Mouse (Mus musculus): ENCODE data around the gene Wdfy1. TPM values are rescaled to one million over a fixed set of nuclear protein-coding genes. Genes with fewer than 3 reads are reported as not detected.
A peak's percentile ranks its signal among the peaks of the same experiment; 100 is the strongest.

Gene Wdfy1
- polyA plus RNA-seq, 1 experiment from 2014 or later, result 112 TPM

GRCm38 (mm10) chr1:79703520-79703919 is 72.4 kb downstream of the Wdfy1 start:
- H3K4me2 ChIP-seq, result no peak overlapping the region
- H3K4me1 ChIP-seq (replicated peaks), result no peaks in the 10 kb centered on the region
- WGBS, result 88% methylated on average over 8 of the region's 8 CpGs

GRCm38 (mm10) chr1:79698506-79698905 is 77.4 kb downstream of the Wdfy1 start:
- no peak for ATAC-seq (ENCODE audit: low FRiP score)
- H3K9ac ChIP-seq, result no peak overlapping the region

More at GRCm38 (mm10) chr1:79703520-79703919, 72.4 kb downstream of the Wdfy1 start:
- no peak for ATAC-seq (ENCODE audit: low FRiP score)
- peaks cover 57% of the 10 kb centered on the region for H3K36me3 ChIP-seq
- H3K9me3 ChIP-seq, result no peaks in the 10 kb centered on the region
- H3K9ac ChIP-seq, result no peak overlapping the region
- no peak overlapping the region for H3K4me3 ChIP-seq
- H3K27me3 ChIP-seq, result no peaks in the 10 kb centered on the region
- H3K27ac ChIP-seq, result no peak overlapping the region

GRCm38 (mm10) chr1:79697382-79697781 is 78.6 kb downstream of the Wdfy1 start:
- no peak overlapping the region for H3K4me3 ChIP-seq
- H3K4me1 ChIP-seq (replicated peaks), result peaks cover 12% of the 10 kb centered on the region
- WGBS, result 23% methylated on average over 9 of the region's 9 CpGs
- H3K9me3 ChIP-seq, result no peaks in the 10 kb centered on the region
- H3K27ac ChIP-seq, result peak overlapping the region; percentile 12; the same call in 1 of the 2 replicates
- ATAC-seq (ENCODE audit: low FRiP score), result peak; percentile 80
- H3K4me2 ChIP-seq, result no peak overlapping the region
- H3K36me3 ChIP-seq, result peaks cover 16% of the 10 kb centered on the region
- no peak overlapping the region for H3K9ac ChIP-seq
- H3K27me3 ChIP-seq, result 0 out of 2 replicates have a peak, but pooled peaks cover 5% of the 10 kb centered on the region

More at GRCm38 (mm10) chr1:79698506-79698905, 77.4 kb downstream of the Wdfy1 start:
- peaks cover 12% of the 10 kb centered on the region for H3K4me1 ChIP-seq (replicated peaks)
- H3K36me3 ChIP-seq, result peaks cover 20% of the 10 kb centered on the region
- no peak overlapping the region for H3K4me2 ChIP-seq
- H3K9me3 ChIP-seq, result no peaks in the 10 kb centered on the region
- 0 out of 2 replicates have a peak, but pooled peaks cover 5% of the 10 kb centered on the region for H3K27me3 ChIP-seq
- H3K27ac ChIP-seq, result no peak overlapping the region
- no peak overlapping the region for H3K4me3 ChIP-seq
- 88% methylated on average over 2 of the region's 2 CpGs for WGBS

GRCm38 (mm10) chr1:79696933-79697332 is 79.0 kb downstream of the Wdfy1 start:
- Histone ChIP-seq H3K27ac (no peak overlapping the region), H3K27me3 (0 out of 2 replicates have a peak, but pooled peaks cover 5% of the 10 kb centered on the region), H3K4me3 (no peak overlapping the region), H3K4me2 (no peak overlapping the region), H3K9ac (no peak overlapping the region), H3K9me3 (no peaks in the 10 kb centered on the region), H3K4me1 (replicated peaks) (peaks cover 12% of the 10 kb centered on the region), H3K36me3 (peaks cover 16% of the 10 kb centered on the region)
- WGBS, result 58% methylated on average over 5 of the region's 5 CpGs
- peak; percentile 57 for ATAC-seq (ENCODE audit: low FRiP score)

GRCm38 (mm10) chr1:79692482-79692881 is 83.5 kb downstream of the Wdfy1 start:
- no peak overlapping the region for H3K4me3 ChIP-seq
- H3K9ac ChIP-seq, result no peak overlapping the region
- no peak for ATAC-seq (ENCODE audit: low FRiP score)
- no peak overlapping the region for H3K4me2 ChIP-seq
- 84% methylated on average over 3 of the region's 3 CpGs for WGBS
- H3K9me3 ChIP-seq, result no peaks in the 10 kb centered on the region
- no peak overlapping the region for H3K27ac ChIP-seq
- no peaks in the 10 kb centered on the region for H3K36me3 ChIP-seq
- H3K27me3 ChIP-seq, result 0 out of 2 replicates have a peak, but pooled peaks cover 5% of the 10 kb centered on the region
- H3K4me1 ChIP-seq (replicated peaks), result peaks cover 5% of the 10 kb centered on the region

GRCm38 (mm10) chr1:79687254-79687653 is 88.7 kb downstream of the Wdfy1 start:
- Histone ChIP-seq H3K4me1 (replicated peaks) (no peaks in the 10 kb centered on the region), H3K36me3 (no peaks in the 10 kb centered on the region), H3K4me2 (no peak overlapping the region), H3K9me3 (no peaks in the 10 kb centered on the region), H3K27me3 (no peaks in the 10 kb centered on the region), H3K9ac (no peak overlapping the region), H3K4me3 (no peak overlapping the region), H3K27ac (no peak overlapping the region)
- no peak for ATAC-seq (ENCODE audit: low FRiP score)
- 76% methylated on average over 1 of the region's 1 CpGs for WGBS

GRCm38 (mm10) chr1:79684027-79684426 is 91.9 kb downstream of the Wdfy1 start:
- Histone ChIP-seq H3K4me2 (no peak overlapping the region), H3K27me3 (no peaks in the 10 kb centered on the region), H3K27ac (no peak overlapping the region), H3K9ac (no peak overlapping the region), H3K4me1 (replicated peaks) (no peaks in the 10 kb centered on the region), H3K36me3 (no peaks in the 10 kb centered on the region), H3K4me3 (no peak overlapping the region), H3K9me3 (no peaks in the 10 kb centered on the region)
- ATAC-seq (ENCODE audit: low FRiP score), result no peak

- H3K9ac ChIP-seq, result no peak overlapping the region
- no peak overlapping the region for H3K4me2 ChIP-seq
- WGBS, result 16% methylated on average over 5 of the region's 5 CpGs
- no peak overlapping the region for H3K27ac ChIP-seq
- H3K9me3 ChIP-seq, result no peaks in the 10 kb centered on the region
- no peak overlapping the region for H3K4me3 ChIP-seq
- ATAC-seq (ENCODE audit: low FRiP score), result no peak
- no peaks in the 10 kb centered on the region for H3K4me1 ChIP-seq (replicated peaks)
- H3K36me3 ChIP-seq, result no peaks in the 10 kb centered on the region
- H3K27me3 ChIP-seq, result no peaks in the 10 kb centered on the region
These were observed 93.0 kb downstream of the Wdfy1 start for GRCm38 (mm10) chr1:79682936-79683335.

GRCm38 (mm10) chr1:79680777-79681176 is 95.2 kb downstream of the Wdfy1 start:
- no peak overlapping the region for H3K4me2 ChIP-seq
- no peak for ATAC-seq (ENCODE audit: low FRiP score)
- H3K4me3 ChIP-seq, result no peak overlapping the region
- no peak overlapping the region for H3K27ac ChIP-seq
- no peak overlapping the region for H3K9ac ChIP-seq
- no peaks in the 10 kb centered on the region for H3K36me3 ChIP-seq
- no peaks in the 10 kb centered on the region for H3K27me3 ChIP-seq
- no peaks in the 10 kb centered on the region for H3K4me1 ChIP-seq (replicated peaks)
- no peaks in the 10 kb centered on the region for H3K9me3 ChIP-seq
- 91% methylated on average over 3 of the region's 3 CpGs for WGBS

- no peaks in the 10 kb centered on the region for H3K9me3 ChIP-seq
- H3K27me3 ChIP-seq, result peaks cover 13% of the 10 kb centered on the region
- H3K4me2 ChIP-seq, result no peak overlapping the region
- 67% methylated on average over 8 of the region's 8 CpGs for WGBS
- no peak for ATAC-seq (ENCODE audit: low FRiP score)
- H3K27ac ChIP-seq, result no peak overlapping the region
- H3K4me3 ChIP-seq, result no peak overlapping the region
- no peaks in the 10 kb centered on the region for H3K36me3 ChIP-seq
- no peak overlapping the region for H3K9ac ChIP-seq
- no peaks in the 10 kb centered on the region for H3K4me1 ChIP-seq (replicated peaks)
These were observed 97.7 kb downstream of the Wdfy1 start for GRCm38 (mm10) chr1:79678117-79678684.

- ATAC-seq (ENCODE audit: low FRiP score), result no peak
- no peak overlapping the region for H3K4me2 ChIP-seq
- peaks cover 16% of the 10 kb centered on the region for H3K4me1 ChIP-seq (replicated peaks)
- peaks cover 38% of the 10 kb centered on the region for H3K27me3 ChIP-seq
- no peak overlapping the region for H3K27ac ChIP-seq
- no peak overlapping the region for H3K4me3 ChIP-seq
- 80% methylated on average over 4 of the region's 4 CpGs for WGBS
- H3K9me3 ChIP-seq, result no peaks in the 10 kb centered on the region
- no peaks in the 10 kb centered on the region for H3K36me3 ChIP-seq
- H3K9ac ChIP-seq, result no peak overlapping the region
These were observed 100.2 kb downstream of the Wdfy1 start for GRCm38 (mm10) chr1:79675716-79676115.

- Histone ChIP-seq H3K9me3 (no peaks in the 10 kb centered on the region), H3K4me2 (peak within 1 kb of the TSS; percentile 100), H3K36me3 (no peaks in the 10 kb centered on the region), H3K9ac (peak within 1 kb of the TSS; percentile 69), H3K4me1 (replicated peaks) (peaks cover 16% of the 10 kb centered on the region), H3K27ac (no peak within 1 kb of the TSS), H3K27me3 (peaks cover 46% of the 10 kb centered on the region), H3K4me3 (peak within 1 kb of the TSS; percentile 64)
- under 1% methylated on average over 46 of the region's 51 CpGs for WGBS
- peak; percentile 90 for ATAC-seq (ENCODE audit: low FRiP score)
These were observed 104.2 kb downstream of the Wdfy1 start, which contains the start of gene Ap1s3 for GRCm38 (mm10) chr1:79671543-79672337. TSS of gene Ap1s3 (minus strand) at chr1:79671972.
